Mouse (Mus musculus) heart, adult 2 months (tissue): ENCODE results near the gene 2300009A05Rik.

Experiments used
- CTCF ChIP-seq: fragments of 200-600 bp; IDR thresholded peaks from 2 replicates; pipeline ENCODE4 v1.8.1; 2022; ENCODE audit warnings: antibody characterized with exemption, mild to moderate bottlenecking, moderate library complexity
- POLR2A ChIP-seq: fragments of 200-500 bp; IDR thresholded peaks from 2 replicates; pipeline ENCODE4 v1.6.1; 2011; ENCODE audit warnings: mild to moderate bottlenecking, low read depth, low read length, control low read depth; ENCODE audit not compliant: insufficient read depth

DNA sequence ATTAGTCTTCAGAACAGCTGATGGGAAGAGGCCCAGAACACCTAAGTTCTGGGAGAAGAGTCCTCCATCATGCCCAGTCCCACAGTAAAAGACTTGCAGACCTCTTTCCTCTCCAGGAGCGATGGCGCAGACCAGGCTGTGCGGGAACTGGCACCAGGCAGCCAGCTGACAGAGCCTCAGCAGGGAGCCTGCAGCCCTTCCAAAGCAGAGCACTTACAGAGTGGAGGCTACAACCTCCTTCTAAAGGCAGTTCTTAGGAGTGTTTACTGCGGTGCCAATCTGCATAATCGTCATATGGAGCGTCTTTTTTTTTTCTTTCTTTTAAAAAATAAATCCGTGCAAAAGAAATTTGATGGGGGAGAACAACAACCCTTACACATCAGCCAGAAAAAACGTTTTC lies 26.5 kb downstream of the 2300009A05Rik start:
- TF ChIP-seq CTCF (no peak), POLR2A (no peak)
